Mouse (Mus musculus) retina, embryonic 14.5 days (tissue): ENCODE measurements at regions not wholly inside any gene's neighbourhood (a gene's known extent, or its start where the extent isn't known, plus 50 kb on each side); places are given as distances from the start of the nearest gene placed in this dataset.
A peak's percentile ranks its signal among the peaks of the same experiment; 100 is the strongest.

Experiments used
- DNase-seq: peaks from one replicate; pipeline ENCODE4 v3.0.0-alpha.2; 2015; ENCODE audit warnings: low spot score

DNA sequence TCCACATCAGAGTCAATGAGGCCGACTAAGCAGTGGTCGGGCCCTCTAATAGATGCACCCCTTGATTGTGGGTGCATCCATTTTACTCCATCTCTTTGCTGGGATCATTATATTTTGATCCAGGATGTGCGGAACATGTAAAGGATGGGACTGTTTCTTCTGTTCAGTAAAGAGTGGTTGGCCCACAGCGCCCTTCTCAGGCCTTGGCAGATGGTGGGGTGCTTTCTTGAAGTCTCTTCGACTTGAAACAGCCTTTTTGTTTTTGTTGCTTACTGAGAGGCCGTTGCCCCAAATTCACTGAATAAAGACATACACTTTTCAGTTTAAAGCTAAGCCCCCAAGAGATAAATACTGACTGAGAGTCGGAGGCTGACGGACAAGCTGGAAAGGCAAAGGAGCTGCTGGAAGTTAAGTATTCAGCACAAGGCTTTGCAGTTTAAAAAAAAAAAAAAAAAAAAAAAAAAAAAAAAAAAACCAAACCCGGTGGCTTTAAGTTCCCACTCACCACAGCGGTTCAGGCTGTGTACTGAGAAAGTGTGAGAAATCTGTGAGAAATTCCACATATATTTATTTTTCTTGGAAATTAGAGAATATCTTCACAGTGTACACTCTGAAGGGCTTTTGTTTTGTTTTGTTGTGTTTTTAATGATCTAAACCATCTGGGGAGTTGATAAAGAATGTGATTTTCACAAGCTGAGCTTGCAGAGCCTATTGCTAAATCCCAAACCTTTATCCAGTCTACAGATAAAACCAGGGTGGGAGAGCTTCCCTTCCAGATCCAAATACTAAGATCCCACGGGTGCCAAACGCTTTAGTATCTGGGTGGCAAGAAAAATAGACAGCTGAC is 285.3 kb upstream of the Mpdz start:
- DNase-seq = no peak

- no peak for DNase-seq
Observed at GRCm38 (mm10) chr4:81726761-81727723, 284.4 kb upstream of the Mpdz start.

GRCm38 (mm10) chr4:81724751-81725150 is 282.1 kb upstream of the Mpdz start:
- no peak for DNase-seq

- DNase-seq = no peak
Observed at GRCm38 (mm10) chr4:81712378-81712777, 269.8 kb upstream of the Mpdz start.

DNA sequence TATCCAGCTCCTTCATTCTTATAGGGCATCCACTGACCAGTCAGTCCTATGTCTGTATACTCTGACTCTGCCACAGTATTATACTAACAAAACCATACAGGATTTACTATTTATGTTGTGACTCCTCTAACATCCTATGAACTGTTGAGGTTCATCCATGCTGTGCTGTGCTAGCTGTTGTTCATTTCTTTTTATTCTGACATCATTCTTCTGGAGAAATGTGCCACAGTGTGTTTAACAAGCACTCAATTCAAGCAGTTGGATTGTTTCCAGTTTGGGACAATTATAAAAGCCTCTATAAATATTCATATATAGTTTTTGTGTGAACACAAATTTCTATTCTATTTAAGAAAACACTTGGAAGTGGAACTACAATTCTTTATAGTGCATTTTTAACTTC is 252.6 kb upstream of the Mpdz start:
- no peak for DNase-seq

- DNase-seq = no peak
Observed at GRCm38 (mm10) chr4:81677205-81677604, 234.6 kb upstream of the Mpdz start.

- DNase-seq = no peak
Observed at GRCm38 (mm10) chr4:81674871-81675270, 232.3 kb upstream of the Mpdz start.

GRCm38 (mm10) chr4:81673398-81674265 is 231.0 kb upstream of the Mpdz start:
- no peak for DNase-seq

DNA sequence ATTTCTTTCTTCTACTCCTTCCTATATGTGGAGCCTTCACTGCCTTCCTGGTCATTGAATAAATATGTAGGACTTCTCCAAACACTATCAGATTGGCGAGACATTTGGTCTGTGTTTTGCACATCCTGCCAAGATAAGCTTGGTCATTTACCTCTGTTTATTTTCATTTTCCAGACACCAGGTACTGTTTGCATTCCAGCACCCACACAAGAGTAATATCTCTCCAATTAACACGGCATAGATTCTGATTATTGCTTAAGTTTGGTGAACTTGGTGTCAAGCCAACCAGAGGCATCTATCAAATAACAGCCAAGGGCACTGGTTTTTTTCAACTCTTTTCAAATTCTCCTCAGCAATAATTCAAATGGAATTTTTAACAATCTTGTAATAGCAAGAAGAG is 229.4 kb upstream of the Mpdz start:
- no peak for DNase-seq

- peak; percentile 30 for DNase-seq
Observed at GRCm38 (mm10) chr4:81669181-81669580, 226.6 kb upstream of the Mpdz start.

DNA sequence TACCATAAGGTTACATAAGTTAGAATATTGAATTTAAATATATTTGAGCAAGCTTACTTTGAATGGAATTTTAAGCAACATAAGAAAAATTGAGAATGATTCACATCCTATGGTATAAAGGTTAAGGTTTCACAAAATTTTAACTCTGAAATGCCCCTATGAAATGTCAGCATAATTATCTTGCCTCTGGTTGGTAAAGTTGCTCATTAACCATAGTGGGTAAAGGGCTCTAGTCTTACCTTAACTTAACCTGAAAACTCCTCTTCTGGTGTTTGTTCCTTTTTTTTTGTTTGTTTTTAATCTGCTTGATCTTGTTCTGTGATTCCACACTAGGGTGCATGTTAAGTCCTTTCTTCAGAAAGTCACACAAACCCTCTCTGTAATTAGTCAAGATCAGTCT is 218.5 kb upstream of the Mpdz start:
- no peak for DNase-seq

DNA sequence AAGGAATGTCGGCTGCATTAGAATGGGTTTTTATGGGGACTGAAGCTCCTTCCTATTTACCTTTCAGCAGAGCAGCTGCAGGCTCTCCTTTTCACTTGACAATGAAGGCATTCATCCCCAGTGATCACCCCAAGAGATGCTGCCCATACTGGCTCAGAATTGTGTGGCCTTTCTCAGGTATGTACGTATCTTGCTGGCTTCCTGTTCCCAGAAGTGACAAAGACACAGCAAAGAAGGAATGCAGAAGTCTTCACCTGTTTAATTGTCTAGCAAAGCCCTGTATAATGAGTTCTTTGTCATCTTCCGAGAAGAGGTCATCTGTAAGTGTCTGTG is 185.8 kb upstream of the Mpdz start:
- no peak for DNase-seq

DNA sequence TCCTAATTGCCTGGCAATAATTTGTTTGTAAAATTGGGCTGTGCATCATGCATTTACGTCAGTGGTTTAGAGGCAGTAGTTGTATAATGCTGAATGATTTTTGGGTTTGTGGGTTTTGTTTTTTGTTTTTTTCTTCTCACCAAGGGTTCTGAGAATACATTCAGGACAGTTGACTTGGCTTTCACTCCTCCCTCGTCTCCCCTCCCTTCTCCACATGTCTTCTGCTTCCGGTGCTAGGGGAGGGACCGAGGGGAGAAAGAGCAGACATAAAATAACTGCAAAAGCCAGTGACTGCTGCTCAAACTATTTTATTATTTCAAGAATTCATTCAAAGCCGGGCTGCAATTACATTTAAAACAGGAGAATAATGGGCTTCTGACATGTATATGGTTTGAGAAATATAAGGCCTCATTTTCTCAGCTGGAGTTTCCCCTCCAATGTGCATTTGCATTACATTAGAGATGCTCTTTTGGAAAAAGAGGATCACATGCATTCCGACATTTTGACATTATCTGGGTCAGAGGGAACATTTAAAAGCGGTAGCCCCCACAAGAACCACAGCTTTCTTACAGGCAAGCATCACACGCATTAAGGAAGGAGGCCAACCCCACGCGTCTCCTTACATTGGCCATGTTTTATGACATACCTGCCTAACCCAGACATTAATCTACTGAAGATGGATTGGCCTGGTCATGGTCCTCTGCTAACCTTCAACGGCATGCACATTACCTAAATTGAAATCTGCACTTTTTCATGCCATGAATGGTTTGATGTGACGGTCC is 185.3 kb upstream of the Mpdz start:
- no peak for DNase-seq

- DNase-seq = no peak
Observed at GRCm38 (mm10) chr4:81625348-81625934, 182.8 kb upstream of the Mpdz start.

DNA sequence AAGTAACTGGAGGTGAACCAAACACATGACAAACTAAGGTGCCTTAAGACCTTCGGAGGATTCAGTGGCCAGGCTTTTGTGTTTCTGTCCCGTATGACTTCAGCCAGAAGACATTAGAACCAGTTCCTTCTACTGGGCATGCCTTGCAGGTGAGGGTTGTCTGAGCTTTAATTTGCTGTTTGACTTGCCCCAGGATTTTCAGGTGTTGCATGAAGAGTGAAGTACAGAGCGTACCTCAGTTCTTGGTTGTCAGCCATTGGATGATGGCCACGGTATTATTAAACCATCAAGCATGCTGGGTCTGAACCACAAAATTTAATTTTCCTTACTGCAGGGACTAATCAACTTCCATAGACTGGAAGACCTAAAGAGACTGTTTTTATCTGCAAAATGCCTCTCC is 181.5 kb upstream of the Mpdz start:
- DNase-seq = no peak

GRCm38 (mm10) chr4:81621391-81622137 is 178.9 kb upstream of the Mpdz start:
- no peak for DNase-seq

GRCm38 (mm10) chr4:81617191-81617590 is 174.6 kb upstream of the Mpdz start:
- DNase-seq = no peak

DNA sequence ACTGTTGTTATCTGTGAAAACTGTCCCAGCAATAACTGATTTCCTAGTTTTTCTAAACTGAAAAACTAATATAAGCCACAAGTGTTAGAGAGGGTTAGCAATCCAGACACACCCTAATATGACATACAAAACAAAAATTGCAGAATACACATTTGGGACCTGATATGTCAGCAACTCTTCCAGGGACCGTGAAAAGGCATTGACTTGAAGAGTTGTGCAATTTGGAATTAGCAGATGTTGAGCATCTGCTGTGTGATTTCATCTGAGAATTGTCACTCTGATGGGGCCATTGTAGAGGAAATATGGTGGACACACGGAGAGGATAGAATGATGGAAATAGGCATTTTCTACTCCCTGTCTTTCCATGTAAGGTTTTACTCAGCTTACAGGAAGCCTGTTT is 168.6 kb upstream of the Mpdz start:
- no peak for DNase-seq

- DNase-seq = no peak
Observed at GRCm38 (mm10) chr4:81600396-81600795, 157.8 kb upstream of the Mpdz start.

GRCm38 (mm10) chr4:81597390-81597789 is 154.8 kb upstream of the Mpdz start:
- DNase-seq = no peak
